Mouse (Mus musculus) testis, postnatal 10 days (tissue): Measurements from ENCODE around the gene Dicer1.
A peak's percentile ranks its signal among the peaks of the same experiment; 100 is the strongest.
"Not testable (repeated sequence)": the region's sequence is repeated elsewhere in the genome, so short reads cannot be mapped to it uniquely, and the experiment has no call there.

Source experiments
- DNase-seq: peaks from one replicate; pipeline ENCODE4 v3.0.0; 2021; ENCODE audit warnings: low spot score

Dicer1 gene

DNA sequence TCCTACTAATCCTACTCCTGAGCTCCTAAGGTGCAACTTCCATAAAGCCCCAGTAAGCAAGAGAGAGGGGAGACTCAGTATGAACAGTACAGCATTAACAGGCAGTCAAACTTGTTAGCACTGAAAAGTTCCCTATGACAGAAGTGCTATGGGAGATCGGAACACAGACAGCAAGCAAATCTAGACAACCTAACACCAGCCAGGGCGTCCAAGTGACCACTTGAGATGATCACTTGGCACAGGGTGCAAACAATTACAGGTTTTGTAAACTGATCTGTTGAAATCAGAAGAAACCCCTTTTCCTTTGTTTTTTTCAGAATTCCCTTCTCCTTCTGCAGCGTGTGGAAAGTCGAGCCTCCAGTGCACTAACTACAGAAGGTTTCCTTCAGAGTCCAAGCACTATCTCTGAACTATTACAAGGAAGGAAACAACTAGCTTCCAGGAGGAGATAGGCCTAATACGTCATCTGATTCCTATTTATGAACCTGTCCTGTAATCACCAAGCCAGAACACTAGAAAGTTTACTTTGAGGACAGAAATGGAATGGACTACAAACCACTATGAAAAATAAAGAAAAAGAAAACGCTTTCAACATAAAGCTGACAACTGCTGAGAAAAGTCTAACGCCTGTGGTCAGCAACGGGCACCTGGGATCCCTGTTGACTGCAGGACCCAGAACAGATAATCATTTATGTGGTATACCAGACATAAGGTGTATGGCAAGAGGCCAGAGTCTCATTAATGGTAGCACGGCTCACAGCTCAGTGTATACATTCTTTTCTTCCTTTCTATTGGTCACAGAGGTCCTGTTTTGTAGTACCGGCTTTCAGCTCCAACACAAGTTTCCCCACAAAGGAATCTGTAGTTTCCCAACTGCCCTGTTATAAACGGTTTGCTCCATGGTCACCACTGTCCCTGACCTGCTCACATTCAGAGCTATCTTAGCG is 10.6 kb downstream of the Dicer1 start:
- DNase-seq = no peak

- no peak for DNase-seq
These were observed 12.8 kb downstream of the Dicer1 start for GRCm38 (mm10) chr12:104738931-104739330.

- no peak for DNase-seq
These were observed 13.3 kb downstream of the Dicer1 start for GRCm38 (mm10) chr12:104738446-104738845.

GRCm38 (mm10) chr12:104737666-104738065 is 14.1 kb downstream of the Dicer1 start:
- no peak for DNase-seq

GRCm38 (mm10) chr12:104735993-104736395 is 15.8 kb downstream of the Dicer1 start:
- no peak for DNase-seq

DNA sequence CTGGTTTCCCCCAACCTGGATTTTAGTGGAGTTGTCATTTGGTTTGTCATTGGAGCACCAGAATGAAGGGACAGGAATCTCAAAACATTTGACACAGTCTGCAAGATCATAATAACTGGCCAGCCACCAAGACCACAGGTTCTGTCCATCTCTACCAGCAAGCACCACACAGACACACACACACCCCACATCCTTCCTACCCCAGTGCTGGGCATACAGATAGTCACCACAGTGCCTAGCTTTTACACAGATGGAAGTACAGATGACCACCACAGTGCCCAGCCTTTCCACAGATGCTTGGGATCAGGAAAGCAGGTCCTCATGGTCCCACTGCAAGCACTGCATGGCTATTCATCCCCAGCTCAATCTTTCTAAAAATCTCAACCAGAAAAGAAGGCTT is 18.6 kb downstream of the Dicer1 start:
- DNase-seq = peak; percentile 28

GRCm38 (mm10) chr12:104731782-104732181 is 20.0 kb downstream of the Dicer1 start:
- no peak for DNase-seq

GRCm38 (mm10) chr12:104726436-104726835 is 25.3 kb downstream of the Dicer1 start:
- DNase-seq = not testable (repeated sequence)

- no peak for DNase-seq
These were observed 29.7 kb downstream of the Dicer1 start for GRCm38 (mm10) chr12:104722056-104722455.

DNA sequence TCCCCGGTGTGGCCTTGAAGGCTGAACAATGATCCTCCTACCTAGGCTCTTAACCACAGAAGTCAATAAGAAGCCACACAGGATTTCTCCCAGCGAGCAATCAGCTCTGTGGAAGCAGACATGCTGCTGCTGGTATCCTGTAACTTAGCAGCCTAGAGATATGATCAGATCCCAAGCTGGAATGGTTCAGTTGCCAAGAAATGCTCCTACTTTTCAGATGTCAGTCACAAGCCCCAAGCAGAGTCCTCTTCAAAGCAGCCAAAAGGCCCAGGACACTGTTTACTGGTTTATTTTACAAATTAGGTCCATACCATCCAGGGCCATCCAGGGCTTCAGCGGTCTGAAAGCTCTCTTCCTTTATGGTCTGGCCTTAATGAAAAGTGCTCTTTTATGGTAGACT is 30.7 kb downstream of the Dicer1 start:
- no peak for DNase-seq

- DNase-seq = no peak
These were observed 32.8 kb downstream of the Dicer1 start for GRCm38 (mm10) chr12:104718956-104719355.

DNA sequence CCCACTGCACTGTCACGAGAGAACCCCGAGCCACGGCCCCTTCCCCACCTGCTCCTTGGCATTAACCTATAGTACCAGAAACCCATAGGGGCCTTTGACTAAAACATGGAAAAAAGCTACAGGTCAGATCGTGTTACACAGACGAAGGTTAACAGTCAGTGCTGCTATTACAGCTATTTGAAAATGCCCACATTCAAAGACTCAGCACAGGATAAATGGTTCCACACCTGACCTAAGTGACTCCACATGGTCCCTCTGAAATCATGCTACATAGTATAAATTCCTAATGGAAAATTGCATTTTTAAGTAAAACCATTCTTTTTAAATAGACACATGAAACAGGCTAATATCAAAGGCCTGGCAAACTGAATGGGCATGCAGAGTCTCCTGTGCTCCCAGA is 35.3 kb downstream of the Dicer1 start:
- no peak for DNase-seq

DNA sequence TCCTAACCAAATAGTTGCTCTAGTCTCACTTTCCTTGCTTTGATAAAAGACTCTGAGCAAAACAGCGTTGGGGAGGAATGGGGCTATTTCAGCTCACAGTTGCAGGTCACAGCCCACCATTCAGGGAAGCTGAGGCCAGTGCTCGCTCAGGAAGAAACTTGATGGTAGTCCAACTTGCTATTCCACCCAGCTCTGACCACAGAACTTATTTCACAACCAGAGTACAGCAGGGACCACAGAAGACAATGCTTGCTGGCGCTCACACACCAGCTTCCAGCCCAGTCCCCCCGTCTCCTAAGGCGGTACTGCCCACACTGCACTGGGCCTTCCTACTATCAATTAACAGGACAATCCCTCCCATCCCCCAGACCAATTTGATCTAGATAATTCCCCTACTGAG is 36.3 kb downstream of the Dicer1 start:
- no peak for DNase-seq

GRCm38 (mm10) chr12:104700266-104700665 is 51.5 kb downstream of the Dicer1 start:
- no peak for DNase-seq

DNA sequence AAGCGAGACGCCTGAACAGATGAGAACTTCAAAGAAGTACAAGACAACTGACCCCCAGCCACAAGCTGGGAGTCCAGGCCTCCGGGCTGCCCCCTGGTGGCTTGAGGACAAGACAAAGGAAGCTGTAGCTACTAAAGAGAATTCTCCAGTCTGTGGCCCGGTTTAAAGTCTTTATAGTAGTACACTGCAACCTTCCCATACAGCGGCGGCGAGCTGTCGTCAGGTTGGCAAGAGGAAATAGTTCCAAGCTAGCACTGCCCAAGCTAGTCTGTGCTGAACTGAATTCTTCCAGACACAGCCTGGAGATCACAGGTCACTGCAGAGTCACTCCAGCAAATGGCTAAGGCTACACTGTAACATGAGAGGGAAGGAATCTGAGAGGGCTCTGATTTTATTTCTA is 52.0 kb downstream of the Dicer1 start:
- peak; percentile 88 for DNase-seq

- no peak for DNase-seq
These were observed 56.2 kb downstream of the Dicer1 start for GRCm38 (mm10) chr12:104695514-104695913.

DNA sequence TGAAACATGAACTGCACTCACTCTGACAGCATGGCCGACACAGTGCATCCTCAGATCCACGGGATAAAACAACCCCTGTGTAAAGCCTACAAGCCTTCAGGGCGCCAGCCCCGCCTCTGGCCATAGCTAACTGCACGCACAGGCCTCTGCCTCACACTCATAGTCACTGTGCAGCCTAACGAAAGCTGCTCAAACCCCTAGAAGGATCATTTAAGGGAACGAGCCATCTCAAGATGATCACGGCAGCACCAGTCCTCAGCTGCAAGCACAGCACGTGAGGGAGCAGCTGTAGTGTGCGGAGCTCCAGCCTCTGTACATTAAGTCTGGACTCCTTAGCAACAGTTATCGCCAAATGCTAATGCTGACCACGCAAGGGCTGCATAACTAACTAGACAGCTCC is 58.9 kb downstream of the Dicer1 start:
- no peak for DNase-seq

DNA sequence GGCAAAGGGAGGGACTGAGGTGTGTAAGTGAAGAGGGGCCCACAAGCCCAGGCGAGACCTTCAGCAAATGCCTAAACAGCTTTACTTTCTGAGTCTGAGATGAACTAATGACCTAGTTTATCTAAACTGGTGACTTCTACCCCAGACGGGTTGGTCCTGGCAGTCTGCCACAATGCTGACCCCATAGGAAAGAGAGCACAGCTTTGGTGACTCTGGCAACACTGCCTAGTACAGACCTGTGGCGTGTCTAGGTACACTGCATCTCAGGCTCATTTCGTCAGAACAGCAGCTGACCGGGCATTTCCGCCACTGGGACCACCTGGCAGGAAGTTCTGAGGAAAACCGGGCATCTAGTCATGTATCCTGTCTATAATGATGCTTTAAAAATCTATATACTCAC is 61.3 kb downstream of the Dicer1 start:
- no peak for DNase-seq

DNA sequence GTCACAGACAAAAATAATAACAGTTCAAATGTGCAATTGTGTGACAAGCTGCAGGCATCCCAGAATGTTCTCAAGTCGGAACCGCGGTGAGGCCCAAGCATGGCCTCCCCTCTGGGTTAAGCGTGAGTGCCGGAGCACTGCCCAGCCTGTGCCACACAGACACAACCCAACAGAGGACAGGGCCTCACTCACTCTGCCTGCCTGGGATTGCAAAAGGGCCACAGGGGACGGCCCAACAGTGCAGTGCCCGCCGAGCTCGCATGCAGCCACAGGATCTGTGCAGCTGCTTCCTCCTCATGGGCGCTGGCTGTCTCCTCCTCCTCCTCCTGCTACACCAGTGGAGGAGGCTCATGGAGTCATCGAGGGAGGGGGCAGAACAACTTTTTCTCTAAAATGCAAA is 62.9 kb downstream of the Dicer1 start:
- DNase-seq = no peak

- DNase-seq = no peak
These were observed 67.3 kb downstream of the Dicer1 start for GRCm38 (mm10) chr12:104684411-104684931.

DNA sequence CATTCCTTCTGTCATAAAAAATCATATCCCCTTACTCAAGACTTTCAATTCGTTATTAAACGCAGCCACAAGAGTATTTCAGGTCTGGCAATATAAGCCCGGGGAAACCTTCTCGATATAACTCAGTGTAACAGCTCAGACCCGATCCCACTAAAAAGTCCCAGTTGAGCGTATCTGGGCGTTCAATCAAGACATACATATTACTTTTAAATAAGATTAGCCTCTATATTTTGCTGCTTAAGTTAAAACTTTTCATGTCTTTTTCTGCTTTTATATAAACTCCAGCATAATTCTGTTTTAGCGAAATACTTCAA is 72.0 kb downstream of the Dicer1 start:
- no peak for DNase-seq

DNA sequence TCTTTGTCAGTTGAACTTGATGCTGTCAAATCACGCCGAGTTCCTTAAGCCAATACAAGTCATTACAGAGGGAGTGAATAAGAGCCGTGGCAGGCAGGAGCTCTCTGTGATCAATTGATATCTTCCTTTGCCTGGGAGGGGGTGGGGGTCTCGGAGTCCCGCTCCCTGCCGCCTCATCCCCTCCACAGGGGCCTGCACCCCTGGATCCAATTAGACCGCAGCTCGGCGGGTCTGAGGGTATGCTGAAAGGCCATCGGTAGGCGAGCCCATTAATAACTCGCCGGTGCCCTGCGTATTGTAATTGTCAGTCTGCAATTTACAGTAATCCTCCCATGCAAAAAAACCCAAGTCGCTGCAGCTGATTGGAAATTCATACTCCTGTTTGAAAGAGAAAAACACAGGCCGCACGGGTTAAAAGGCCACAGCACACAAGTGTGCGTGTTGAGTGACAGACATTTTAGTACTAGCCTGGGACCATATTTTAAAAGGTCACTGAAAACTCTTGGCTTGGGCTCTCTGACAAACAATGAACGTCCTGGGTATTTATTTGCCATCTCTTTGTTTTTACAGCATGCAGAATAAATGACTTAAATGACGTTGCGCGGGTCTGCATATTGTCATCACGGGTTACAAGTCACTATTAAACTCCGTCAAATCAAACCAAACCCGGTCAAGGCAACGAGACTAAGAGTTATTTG is 72.5 kb downstream of the Dicer1 start:
- DNase-seq = no peak

DNA sequence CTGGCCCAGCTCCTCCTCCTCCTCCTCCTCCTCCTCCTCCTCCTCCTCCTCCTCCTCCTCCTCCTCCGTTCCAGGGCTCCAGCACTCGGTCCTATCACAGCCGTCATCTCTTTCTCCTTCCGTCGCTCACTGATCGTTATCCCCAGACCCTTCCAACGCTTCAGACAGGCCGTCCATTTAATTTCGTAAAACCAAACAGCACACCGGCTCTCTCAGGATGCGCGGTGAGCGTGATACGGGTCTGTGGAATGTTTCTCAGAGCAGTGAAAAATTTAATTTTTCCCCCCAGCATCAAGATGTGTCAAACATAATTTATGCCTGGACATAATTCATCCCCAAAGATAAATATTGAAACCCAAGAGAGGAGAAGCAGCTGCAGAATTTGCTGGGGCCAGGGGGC is 73.3 kb downstream of the Dicer1 start:
- DNase-seq = no peak
